Mouse (Mus musculus) hindbrain, postnatal 0 days (tissue): Measurements from ENCODE around the gene Polr1a. TPM values are rescaled to one million over a fixed set of nuclear protein-coding genes. Genes with fewer than 3 reads are reported as not detected.

Experiments
- ATAC-seq: fragments of 200-750 bp; cut with Nextera tagmentation; 2 replicates; pipeline ENCODE4 v1.8.0; 2017; ENCODE audit warnings: mild to moderate bottlenecking, moderate TSS enrichment, moderate library complexity
- DNase-seq: peaks from one replicate; pipeline ENCODE4 v3.0.0-alpha.2; 2015; ENCODE audit warnings: low spot score
- H3K27ac ChIP-seq: fragments of 300-500 bp; sonication (generic); 2 replicates; pipeline ENCODE4 v1.5.1; 2014; ENCODE audit warnings: mild to moderate bottlenecking
- H3K27me3 ChIP-seq: fragments of 300-500 bp; sonication (generic); 2 replicates; pipeline ENCODE4 v1.6.1; 2014; ENCODE audit warnings: low read length, mixed read lengths; ENCODE audit not compliant: insufficient read depth
- H3K36me3 ChIP-seq: fragments of 300-500 bp; sonication (generic); 2 replicates; pipeline ENCODE4 v1.6.1; 2014; ENCODE audit warnings: low read length, mixed read lengths; ENCODE audit not compliant: insufficient read depth
- H3K4me1 ChIP-seq: fragments of 300-500 bp; sonication (generic); 2 replicates; pipeline ENCODE4 v1.6.1; 2014; ENCODE audit warnings: antibody characterized with exemption, low read length, mixed read lengths; ENCODE audit not compliant: insufficient read depth
- H3K4me2 ChIP-seq: fragments of 300-500 bp; sonication (generic); 2 replicates; pipeline ENCODE4 v1.6.1; 2014; ENCODE audit warnings: low read depth, mild to moderate bottlenecking, low read length, moderate library complexity, mixed read lengths
- H3K4me3 ChIP-seq: fragments of 300-500 bp; sonication (generic); 2 replicates; pipeline ENCODE4 v1.5.1; 2014; ENCODE audit warnings: low read length
- H3K9ac ChIP-seq: fragments of 300-500 bp; sonication (generic); replicated peaks from 2 replicates; pipeline ENCODE4 v1.6.1; 2014; ENCODE audit warnings: mild to moderate bottlenecking, low read length, moderate library complexity, mixed read lengths
- H3K9me3 ChIP-seq: fragments of 300-500 bp; sonication (generic); 2 replicates; pipeline ENCODE4 v1.6.1; 2016; ENCODE audit warnings: low read length, mixed read lengths
- CTCF ChIP-seq: IDR thresholded peaks from 2 replicates; pipeline ENCODE4 v1.5.1; 2016; ENCODE audit warnings: antibody characterized with exemption, control low read depth, low read depth
- WGBS: fragments of 180-500 bp; shearing (Covaris S2); extraction: QIAGEN DNeasy Blood & Tissue Kit; methylation state at CpG from one replicate; pipeline ENCODE4 v1.1.7; 2014; 5-methylcytosine and 5-hydroxymethylcytosine counted together
- polyA plus RNA-seq: library from polyadenylated mRNA; unstranded; fragments of >200 nt; fragmentation: Nextera tagmentation; extraction: Ambion mirVana; gene quantifications from 2 replicates; pipeline ENCODE4 v1.2.1, GENCODE M21; 2015
- total RNA-seq: library from RNA; depleted of rRNA; stranded (reverse); fragments of >200 nt; gene quantifications from 2 replicates; pipeline ENCODE4 v1.2.3, GENCODE M21; 2014

The Polr1a gene
- total and polyA plus RNA-seq, 2 experiments from 2014 or later = 15.0 to 22.3 TPM

DNA sequence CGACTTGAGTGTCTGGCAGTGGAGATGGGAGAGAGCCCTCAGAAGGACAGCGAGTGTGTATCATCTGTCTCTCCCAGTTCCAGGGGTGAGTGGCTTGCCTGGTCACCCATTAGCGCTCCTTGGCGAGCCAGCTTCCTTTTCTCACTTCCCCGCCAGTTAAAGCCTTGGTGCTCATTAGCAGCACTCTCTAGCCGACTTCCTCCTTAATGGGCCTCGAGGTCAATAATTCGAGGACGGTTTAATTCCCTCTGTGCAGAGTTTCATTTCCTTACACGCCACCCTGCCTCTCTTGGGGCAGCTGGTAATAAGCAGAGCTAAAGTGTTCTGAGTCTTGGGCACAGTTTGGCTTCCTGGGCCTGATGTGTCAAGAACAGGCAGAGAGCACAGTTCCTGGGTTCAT is 21.2 kb downstream of the Polr1a start:
- H3K27ac ChIP-seq = no peak overlapping the region
- H3K27me3 ChIP-seq = no peaks in the 10 kb centered on the region
- no peaks in the 10 kb centered on the region for H3K9me3 ChIP-seq
- H3K4me1 ChIP-seq = no peaks in the 10 kb centered on the region
- TF ChIP-seq CTCF = no peak
- 92% methylated on average over 10 of the region's 10 CpGs for WGBS
- H3K9ac ChIP-seq = no peak overlapping the region
- peak; percentile 2 for DNase-seq
- ATAC-seq = no peak
- H3K4me2 ChIP-seq = no peak overlapping the region
- H3K36me3 ChIP-seq = peaks cover 45% of the 10 kb centered on the region
- no peak overlapping the region for H3K4me3 ChIP-seq

DNA sequence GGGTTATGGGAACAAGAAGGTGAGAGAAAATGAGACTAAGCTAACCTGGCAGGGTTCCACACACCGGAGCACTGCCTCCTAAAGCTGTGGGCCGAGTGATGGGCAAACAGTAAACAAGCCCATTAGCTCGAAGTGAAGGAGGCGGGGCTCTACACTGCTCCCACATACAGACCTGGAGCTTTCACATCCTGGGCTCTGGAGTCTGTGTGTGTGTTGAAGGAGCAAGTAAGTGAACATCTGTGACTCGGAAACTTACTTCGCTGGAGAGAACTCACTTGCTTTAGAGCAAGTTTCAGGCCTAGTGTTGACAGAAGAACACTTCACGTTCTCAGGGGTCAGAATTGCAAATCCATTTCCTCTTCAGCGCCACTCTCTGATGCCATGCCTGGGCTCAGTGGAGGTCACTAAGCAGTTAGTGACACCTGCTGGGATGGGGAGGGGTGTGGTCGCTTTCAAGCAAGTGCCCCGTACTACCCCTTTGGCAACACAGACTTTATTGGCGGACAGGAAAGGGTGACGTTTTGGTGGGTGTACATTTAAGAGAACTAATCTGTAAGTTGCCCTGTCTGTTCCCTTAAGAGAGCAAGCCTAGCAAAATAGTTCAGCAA is 22.1 kb downstream of the Polr1a start:
- H3K27ac ChIP-seq = no peak overlapping the region
- DNase-seq (no peak), ATAC-seq (no peak)
- H3K36me3 ChIP-seq = peaks cover 47% of the 10 kb centered on the region
- TF ChIP-seq CTCF = no peak
- no peak overlapping the region for H3K4me3 ChIP-seq
- H3K9me3 ChIP-seq = no peaks in the 10 kb centered on the region
- no peak overlapping the region for H3K4me2 ChIP-seq
- H3K27me3 ChIP-seq = no peaks in the 10 kb centered on the region
- WGBS = 80% methylated on average over 12 of the region's 12 CpGs
- no peaks in the 10 kb centered on the region for H3K4me1 ChIP-seq
- no peak overlapping the region for H3K9ac ChIP-seq

DNA sequence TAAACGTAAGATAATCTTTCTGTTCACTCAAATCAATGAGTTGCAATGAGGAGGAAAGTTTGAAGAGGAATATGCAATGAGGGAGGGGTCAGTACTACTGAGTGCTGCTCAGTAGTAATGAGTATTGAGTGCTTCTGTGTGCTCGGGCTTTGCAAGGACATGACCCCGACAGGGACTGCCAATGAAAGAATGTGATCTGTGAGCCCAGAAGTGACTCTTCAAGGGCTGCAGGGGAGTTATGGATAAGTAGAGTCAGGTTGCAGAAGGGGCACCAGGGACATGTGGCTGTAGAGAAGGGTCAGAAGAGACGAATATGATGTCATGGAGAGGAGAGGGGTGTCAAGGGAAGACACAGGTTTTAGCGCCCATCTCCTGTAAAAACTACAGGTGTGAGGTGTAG is 23.5 kb downstream of the Polr1a start:
- 86% methylated on average over 5 of the region's 5 CpGs for WGBS
- ATAC-seq (no peak), DNase-seq (no peak)
- Histone ChIP-seq H3K9me3 (no peaks in the 10 kb centered on the region), H3K9ac (no peak overlapping the region), H3K36me3 (peaks cover 47% of the 10 kb centered on the region), H3K4me2 (no peak overlapping the region), H3K27me3 (no peaks in the 10 kb centered on the region), H3K4me1 (no peaks in the 10 kb centered on the region), H3K27ac (no peak overlapping the region), H3K4me3 (no peak overlapping the region)
- TF ChIP-seq CTCF = no peak

GRCm38 (mm10) chr6:71934081-71934556 is 25.3 kb downstream of the Polr1a start:
- Histone ChIP-seq H3K4me2 (no peak overlapping the region), H3K27ac (peak overlapping the region; percentile 26; the same call in 1 of the 2 replicates), H3K9ac (no peak overlapping the region), H3K9me3 (no peaks in the 10 kb centered on the region), H3K36me3 (peaks cover 54% of the 10 kb centered on the region), H3K4me1 (no peaks in the 10 kb centered on the region), H3K27me3 (no peaks in the 10 kb centered on the region), H3K4me3 (no peak overlapping the region)
- ATAC-seq = peak; percentile 58; the same call in 1 of the 2 replicates
- peak; percentile 40 for DNase-seq
- no peak for TF ChIP-seq CTCF
- WGBS = 35% methylated on average over 2 of the region's 2 CpGs

GRCm38 (mm10) chr6:71935737-71936136 is 26.9 kb downstream of the Polr1a start:
- no peak overlapping the region for H3K27ac ChIP-seq
- H3K27me3 ChIP-seq = no peaks in the 10 kb centered on the region
- 63% methylated on average over 2 of the region's 2 CpGs for WGBS
- H3K9me3 ChIP-seq = no peaks in the 10 kb centered on the region
- DNase-seq (no peak), ATAC-seq (no peak)
- no peak for TF ChIP-seq CTCF
- H3K36me3 ChIP-seq = peaks cover 48% of the 10 kb centered on the region
- H3K4me2 ChIP-seq = no peak overlapping the region
- H3K9ac ChIP-seq = no peak overlapping the region
- no peaks in the 10 kb centered on the region for H3K4me1 ChIP-seq
- H3K4me3 ChIP-seq = no peak overlapping the region

- peaks cover 43% of the 10 kb centered on the region for H3K36me3 ChIP-seq
- no peaks in the 10 kb centered on the region for H3K4me1 ChIP-seq
- ATAC-seq (no peak), DNase-seq (no peak)
- H3K4me2 ChIP-seq = no peak overlapping the region
- H3K27me3 ChIP-seq = no peaks in the 10 kb centered on the region
- no peak overlapping the region for H3K9ac ChIP-seq
- WGBS = 90% methylated on average over 6 of the region's 6 CpGs
- no peak overlapping the region for H3K4me3 ChIP-seq
- no peak for TF ChIP-seq CTCF
- no peaks in the 10 kb centered on the region for H3K9me3 ChIP-seq
- no peak overlapping the region for H3K27ac ChIP-seq
These were observed 32.1 kb downstream of the Polr1a start for GRCm38 (mm10) chr6:71940912-71941311.

GRCm38 (mm10) chr6:71945101-71945500 is 36.2 kb downstream of the Polr1a start:
- no peaks in the 10 kb centered on the region for H3K27me3 ChIP-seq
- no peak overlapping the region for H3K4me2 ChIP-seq
- WGBS = 92% methylated on average over 6 of the region's 6 CpGs
- no peak overlapping the region for H3K27ac ChIP-seq
- peaks cover 23% of the 10 kb centered on the region; the same call in 1 of the 2 replicates for H3K36me3 ChIP-seq
- TF ChIP-seq CTCF = no peak
- ATAC-seq (no peak), DNase-seq (no peak)
- no peak overlapping the region for H3K9ac ChIP-seq
- no peak overlapping the region for H3K4me3 ChIP-seq
- H3K4me1 ChIP-seq = no peaks in the 10 kb centered on the region
- no peaks in the 10 kb centered on the region for H3K9me3 ChIP-seq
